Mouse (Mus musculus) lung, postnatal 0 days (tissue): ENCODE results near the gene Polr1e.

Experiments used
- CTCF ChIP-seq: IDR thresholded peaks from 2 replicates; pipeline ENCODE4 v1.5.1; 2016; ENCODE audit warnings: antibody characterized with exemption, mild to moderate bottlenecking
- EP300 ChIP-seq: IDR thresholded peaks from 2 replicates; pipeline ENCODE4 v1.6.1; 2016; ENCODE audit warnings: antibody characterized with exemption, mild to moderate bottlenecking, control low read depth

- TF ChIP-seq CTCF (no peak), EP300 (no peak)
Observed at GRCm38 (mm10) chr4:44979794-44980338, 38.5 kb upstream of the Polr1e start.
